Mouse (Mus musculus) gastrocnemius, postnatal 10 days (tissue): ENCODE results near the gene Vmn2r106. TPM values are rescaled to one million over a fixed set of nuclear protein-coding genes. Genes with fewer than 3 reads are reported as not detected.

Source experiments
- DNase-seq: peaks from one replicate; pipeline ENCODE4 v3.0.0; 2021; ENCODE audit warnings: mixed read lengths
- long read RNA-seq, 2 experiments: library from polyadenylated mRNA; stranded (forward); transcript quantifications; one replicate each; pipeline ENCODE4 v2.0.0; 2021
- total RNA-seq, 2 experiments: library from RNA; stranded (reverse); gene quantifications; 2 replicates each; pipeline ENCODE4 v1.2.3; 2021

The Vmn2r106 gene
- total RNA-seq: not detected
- long read RNA-seq, experiment 1: 0 reads
- long read RNA-seq, experiment 2: 0 reads

DNA sequence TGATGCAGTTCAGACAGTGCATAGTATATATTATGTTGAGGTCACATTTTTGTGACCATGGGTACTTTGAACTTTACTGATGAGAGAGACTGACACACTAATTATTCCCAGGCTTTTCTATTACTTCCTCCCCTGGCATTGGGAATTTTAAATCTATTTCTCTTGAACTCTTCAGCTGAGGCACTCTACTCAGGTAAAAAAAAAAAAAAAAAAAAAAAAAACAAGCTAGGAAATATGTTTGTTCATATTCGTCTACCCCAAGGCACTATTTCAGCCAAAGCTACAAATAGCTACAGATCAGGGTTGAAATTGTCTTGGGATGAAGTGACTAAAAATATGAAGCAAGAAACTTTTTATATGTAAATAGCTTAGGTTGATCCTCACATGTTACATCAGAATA lies at the start of gene Vmn2r106:
Gene Vmn2r106, minus strand, starts transcription at position 101 of the 400 bp plus-strand sequence.
- no peak for DNase-seq

GRCm38 (mm10) chr17:20305790-20306189 lies 20.4 kb upstream of the Vmn2r106 start:
- no peak for DNase-seq

- DNase-seq: no peak
These were observed 1.6 kb upstream of the Vmn2r106 start for GRCm38 (mm10) chr17:20286906-20287305.

DNA sequence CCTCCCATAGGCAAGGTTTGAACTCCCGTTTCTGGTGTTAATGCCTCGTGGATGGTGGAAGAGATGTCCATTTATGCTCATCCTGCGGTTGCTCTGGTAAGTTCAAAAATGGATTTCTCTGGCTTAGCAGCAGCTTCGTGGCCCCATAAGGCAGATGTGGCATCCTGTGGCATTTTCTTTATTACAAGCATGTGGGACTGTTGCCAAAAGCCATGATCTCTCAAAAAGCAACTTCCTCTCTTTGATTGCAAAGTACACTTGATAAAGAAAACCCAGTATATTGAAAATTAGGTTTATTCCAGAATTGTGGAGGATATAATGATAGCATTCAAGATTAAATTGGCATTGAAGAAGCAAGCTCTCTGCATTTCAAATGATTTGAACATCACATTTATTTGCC lies 29.8 kb downstream of the Vmn2r106 start:
- DNase-seq: no peak

- DNase-seq: no peak
These were observed 50.4 kb downstream of the Vmn2r106 start, which contains the start of gene Vmn2r105 for GRCm38 (mm10) chr17:20234952-20235351. Gene Vmn2r105, minus strand, starts transcription at chr17:20235052.

Other genes with a start within 250 kb of the Vmn2r106 start
- gene Vmn2r104, start 237.2 kb downstream of the Vmn2r106 start, total RNA-seq: not detected
- gene Fpr-rs7, start 171.3 kb downstream of the Vmn2r106 start, total RNA-seq: not detected
- gene Fpr-rs6, start 102.5 kb downstream of the Vmn2r106 start, total RNA-seq: not detected
- gene Vmn2r105, start 50.5 kb downstream of the Vmn2r106 start, total RNA-seq: not detected
- not detected for gene Vmn2r107, start 59.7 kb upstream of the Vmn2r106 start, total RNA-seq
- gene Vmn1r224, start 128.6 kb upstream of the Vmn2r106 start, total RNA-seq: not detected
- gene Vmn2r108, start 195.8 kb upstream of the Vmn2r106 start, total RNA-seq: not detected
- not detected for gene Vmn1r225, start 212.6 kb upstream of the Vmn2r106 start, total RNA-seq